Mouse (Mus musculus): Measurements from ENCODE around the gene Cd1d1. TPM values are rescaled to one million over a fixed set of nuclear protein-coding genes. Genes with fewer than 3 reads are reported as not detected.

Cd1d1 gene
- polyA plus RNA-seq, 1 experiment from 2014 or later: 43.8 TPM

- ATAC-seq (ENCODE audit: low FRiP score) (no peak), DNase-seq (ENCODE audit: low spot score) (no peak)
- H3K36me3 ChIP-seq (replicated peaks; ENCODE audit: control insufficient read depth, insufficient read depth): no peaks in the 10 kb centered on the region
- H3K27me3 ChIP-seq (ENCODE audit: control insufficient read depth, insufficient read depth, low read length): no peaks in the 10 kb centered on the region
- no peak overlapping the region for H3K27ac ChIP-seq
- no peak overlapping the region for H3K9ac ChIP-seq
- WGBS: 84% methylated on average over 4 of the region's 4 CpGs
- H3K9me3 ChIP-seq (ENCODE audit: control insufficient read depth, low read length): no peaks in the 10 kb centered on the region
- H3K4me2 ChIP-seq (replicated peaks): no peak overlapping the region
- H3K4me3 ChIP-seq (replicated peaks; ENCODE audit: low read length): no peak overlapping the region
- H3K4me1 ChIP-seq (replicated peaks; ENCODE audit: control insufficient read depth, insufficient read depth, low read length): no peaks in the 10 kb centered on the region
Measured at GRCm38 (mm10) chr3:86953819-86954218, 45.4 kb downstream of the Cd1d1 start.

DNA sequence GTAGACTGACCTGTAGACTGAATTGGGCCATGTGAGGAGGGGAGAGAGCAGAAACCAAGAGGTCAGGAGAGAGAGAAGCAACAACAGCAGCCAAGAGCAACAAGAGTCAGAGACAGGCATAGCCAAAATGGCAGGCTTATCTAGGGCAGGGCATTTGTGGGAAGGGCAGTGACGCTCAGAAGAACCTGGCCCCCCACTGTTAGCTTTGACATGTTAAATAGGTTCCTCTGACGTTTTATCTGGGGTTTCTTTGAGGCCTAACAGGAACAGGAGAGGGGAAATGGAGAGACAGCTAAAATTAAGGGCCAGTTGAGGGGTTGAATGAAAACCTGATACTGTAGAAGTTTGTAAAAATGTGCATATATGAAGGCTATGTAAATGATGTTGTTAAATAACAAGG is 48.6 kb downstream of the Cd1d1 start:
- no peaks in the 10 kb centered on the region for H3K9me3 ChIP-seq (ENCODE audit: control insufficient read depth, low read length)
- H3K4me1 ChIP-seq (replicated peaks; ENCODE audit: control insufficient read depth, insufficient read depth, low read length): no peaks in the 10 kb centered on the region
- no peak overlapping the region for H3K4me2 ChIP-seq (replicated peaks)
- H3K27ac ChIP-seq: no peak overlapping the region
- no peak for DNase-seq (ENCODE audit: low spot score)
- ATAC-seq (ENCODE audit: low FRiP score): no peak
- no peak overlapping the region for H3K4me3 ChIP-seq (replicated peaks; ENCODE audit: low read length)
- no peaks in the 10 kb centered on the region for H3K27me3 ChIP-seq (ENCODE audit: control insufficient read depth, insufficient read depth, low read length)
- WGBS: 23% methylated on average over 2 of the region's 2 CpGs
- no peak overlapping the region for H3K9ac ChIP-seq
- no peaks in the 10 kb centered on the region for H3K36me3 ChIP-seq (replicated peaks; ENCODE audit: control insufficient read depth, insufficient read depth)

Other genes with a start within 250 kb of the Cd1d1 start
- 87.4 and 88.8 TPM in 2 replicates for gene Dclk2, start 78.6 kb downstream of the Cd1d1 start, polyA plus RNA-seq (2014; fragmentation: Nextera tagmentation; extraction: Ambion mirVana)
- gene Kirrel, start 175.3 kb upstream of the Cd1d1 start, polyA plus RNA-seq (2014; fragmentation: Nextera tagmentation; extraction: Ambion mirVana): 3.8 and 4.1 TPM in 2 replicates

Data from hindbrain, embryonic 14.5 days (tissue).